Mouse (Mus musculus) forebrain, postnatal 0 days (tissue): ENCODE results near the gene Sec61a2. TPM values are rescaled to one million over a fixed set of nuclear protein-coding genes. Genes with fewer than 3 reads are reported as not detected.
A peak's percentile ranks its signal among the peaks of the same experiment; 100 is the strongest.

ENCODE experiments used
- ATAC-seq: fragments of 200-750 bp; cut with Nextera tagmentation; 2 replicates; pipeline ENCODE4 v1.8.0; 2017; ENCODE audit warnings: mild to moderate bottlenecking, moderate library complexity
- DNase-seq: peaks from one replicate; pipeline ENCODE4 v3.0.0-alpha.2; 2015
- H3K27ac ChIP-seq: fragments of 300-500 bp; sonication (generic); 2 replicates; pipeline ENCODE4 v1.5.1; 2014; ENCODE audit warnings: low read depth, mild to moderate bottlenecking, antibody characterized with exemption, low read length, moderate library complexity, mixed read lengths
- H3K27me3 ChIP-seq: fragments of 300-500 bp; sonication (generic); 2 replicates; pipeline ENCODE4 v1.6.1; 2014; ENCODE audit warnings: mild to moderate bottlenecking, low read length, mixed read lengths; ENCODE audit not compliant: insufficient read depth
- H3K36me3 ChIP-seq: fragments of 300-500 bp; sonication (generic); 2 replicates; pipeline ENCODE4 v1.6.1; 2014; ENCODE audit warnings: mild to moderate bottlenecking, moderate library complexity; ENCODE audit not compliant: insufficient read depth
- H3K4me1 ChIP-seq: fragments of 300-500 bp; sonication (generic); 2 replicates; pipeline ENCODE4 v1.6.1; 2014; ENCODE audit warnings: antibody characterized with exemption; ENCODE audit not compliant: insufficient read depth
- H3K4me2 ChIP-seq: fragments of 300-500 bp; sonication (generic); 2 replicates; pipeline ENCODE4 v1.6.1; 2014; ENCODE audit warnings: low read depth, mild to moderate bottlenecking, moderate library complexity
- H3K4me3 ChIP-seq: fragments of 300-500 bp; sonication (generic); 2 replicates; pipeline ENCODE4 v1.5.1; 2014; ENCODE audit warnings: low read depth, low read length, mixed read lengths
- H3K9ac ChIP-seq: fragments of 300-500 bp; sonication (generic); 2 replicates; pipeline ENCODE4 v1.6.1; 2014; ENCODE audit warnings: mild to moderate bottlenecking
- H3K9me3 ChIP-seq: fragments of 300-500 bp; sonication (generic); 2 replicates; pipeline ENCODE4 v1.6.1; 2016; ENCODE audit warnings: low read length
- CTCF ChIP-seq: sonication (generic); IDR thresholded peaks from 2 replicates; pipeline ENCODE4 v1.5.1; 2016; ENCODE audit warnings: antibody characterized with exemption, control low read depth, low read depth
- WGBS: fragments of 180-500 bp; shearing (Covaris S2); extraction: QIAGEN DNeasy Blood & Tissue Kit; methylation state at CpG from one replicate; pipeline ENCODE4 v1.1.7; 2014; 5-methylcytosine and 5-hydroxymethylcytosine counted together
- polyA plus RNA-seq: library from polyadenylated mRNA; unstranded; fragments of >200 nt; fragmentation: Nextera tagmentation; extraction: Ambion mirVana; gene quantifications from 2 replicates; pipeline ENCODE4 v1.2.1, GENCODE M21; 2015
- total RNA-seq: library from RNA; depleted of rRNA; stranded (reverse); fragments of >200 nt; gene quantifications from 2 replicates; pipeline ENCODE4 v1.2.3, GENCODE M21; 2014

Gene Sec61a2
- total and polyA plus RNA-seq, 2 experiments from 2014 or later, result 94.5 to 109 TPM

- no peak overlapping the region for H3K4me3 ChIP-seq
- no peak overlapping the region for H3K27ac ChIP-seq
- no peak overlapping the region for H3K9ac ChIP-seq
- no peaks in the 10 kb centered on the region for H3K4me1 ChIP-seq
- no peaks in the 10 kb centered on the region for H3K27me3 ChIP-seq
- no peak for ATAC-seq
- no peak for TF ChIP-seq CTCF
- no peak for DNase-seq
- 81% methylated on average over 5 of the region's 5 CpGs for WGBS
- peaks cover 10% of the 10 kb centered on the region for H3K36me3 ChIP-seq
- H3K4me2 ChIP-seq, result no peak overlapping the region
- no peaks in the 10 kb centered on the region for H3K9me3 ChIP-seq
Measured at GRCm38 (mm10) chr2:5851866-5852265, 43.4 kb downstream of the Sec61a2 start.

DNA sequence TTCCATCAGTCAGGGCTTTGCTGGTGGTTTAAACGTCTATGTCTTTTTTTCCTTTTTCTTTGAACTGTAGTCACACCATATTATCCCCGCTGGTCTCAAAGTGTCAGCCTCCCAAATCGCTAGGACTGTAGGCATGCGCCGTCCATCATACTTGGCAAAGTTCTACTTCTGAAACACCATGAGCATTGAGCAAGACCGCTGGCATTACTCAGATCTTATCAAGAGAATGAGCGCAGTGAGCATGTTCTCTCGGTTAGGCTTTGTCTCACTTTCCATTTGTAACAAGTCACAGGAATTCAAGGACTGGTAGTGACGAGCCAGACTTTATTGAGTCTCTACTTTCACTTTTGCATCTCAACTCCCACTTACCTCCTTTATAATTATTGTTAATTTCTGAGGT is 44.1 kb downstream of the Sec61a2 start:
- Histone ChIP-seq H3K9me3 (no peaks in the 10 kb centered on the region), H3K27me3 (no peaks in the 10 kb centered on the region), H3K4me2 (no peak overlapping the region), H3K36me3 (peaks cover 9% of the 10 kb centered on the region), H3K4me1 (no peaks in the 10 kb centered on the region), H3K9ac (no peak overlapping the region), H3K4me3 (no peak overlapping the region), H3K27ac (no peak overlapping the region)
- ATAC-seq (no peak), DNase-seq (no peak)
- WGBS, result 94% methylated on average over 9 of the region's 9 CpGs
- no peak for TF ChIP-seq CTCF

DNA sequence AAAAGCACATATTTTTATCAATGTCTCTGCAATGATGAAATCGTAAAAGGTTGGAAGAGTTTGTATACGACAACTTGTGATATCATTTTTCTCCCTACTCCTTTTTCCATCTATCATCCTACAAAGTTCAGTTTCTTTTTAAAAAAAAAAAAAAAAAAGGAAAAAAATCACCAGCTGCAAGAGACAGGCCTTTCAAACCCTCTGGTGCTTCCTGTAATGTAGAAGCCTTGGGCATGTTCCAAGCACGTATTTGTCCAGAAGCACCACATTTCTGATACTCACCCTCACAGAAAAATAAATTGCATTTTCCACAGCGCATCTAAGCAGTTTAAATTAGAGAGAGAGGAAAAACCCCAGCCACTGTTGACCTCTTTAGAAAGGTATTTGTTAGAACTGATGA is 49.4 kb downstream of the Sec61a2 start:
- whole genome bisulfite sequencing, result 24% methylated on average over 4 of the region's 4 CpGs
- Histone ChIP-seq H3K4me3 (peak overlapping the region; percentile 73), H3K4me1 (no peaks in the 10 kb centered on the region), H3K27ac (no peak overlapping the region; the same call in 1 of the 2 replicates), H3K9me3 (no peaks in the 10 kb centered on the region), H3K36me3 (peaks cover 14% of the 10 kb centered on the region), H3K9ac (peak overlapping the region; percentile 64), H3K4me2 (peak overlapping the region; percentile 67), H3K27me3 (no peaks in the 10 kb centered on the region)
- ATAC-seq, result no peak
- TF ChIP-seq CTCF, result no peak
- DNase-seq, result no peak

- Histone ChIP-seq H3K9me3 (no peaks in the 10 kb centered on the region), H3K4me2 (peak within 1 kb of the TSS; percentile 67), H3K27me3 (no peaks in the 10 kb centered on the region), H3K27ac (peak within 1 kb of the TSS; percentile 92), H3K4me1 (no peaks in the 10 kb centered on the region), H3K36me3 (peaks cover 19% of the 10 kb centered on the region), H3K9ac (peak within 1 kb of the TSS; percentile 64), H3K4me3 (peak within 1 kb of the TSS; percentile 73)
- peak; percentile 97 for DNase-seq
- peak; percentile 89 for TF ChIP-seq CTCF
- ATAC-seq, result peak; percentile 98
- 2% methylated on average over 53 of the region's 53 CpGs for WGBS
Measured at GRCm38 (mm10) chr2:5844873-5845631, 50.2 kb downstream of the Sec61a2 start, which contains the start of the genes Nudt5 and Cdc123. Nudt5 (plus strand) TSS chr2:5845019. Cdc123 (minus strand) TSS chr2:5845164.

DNA sequence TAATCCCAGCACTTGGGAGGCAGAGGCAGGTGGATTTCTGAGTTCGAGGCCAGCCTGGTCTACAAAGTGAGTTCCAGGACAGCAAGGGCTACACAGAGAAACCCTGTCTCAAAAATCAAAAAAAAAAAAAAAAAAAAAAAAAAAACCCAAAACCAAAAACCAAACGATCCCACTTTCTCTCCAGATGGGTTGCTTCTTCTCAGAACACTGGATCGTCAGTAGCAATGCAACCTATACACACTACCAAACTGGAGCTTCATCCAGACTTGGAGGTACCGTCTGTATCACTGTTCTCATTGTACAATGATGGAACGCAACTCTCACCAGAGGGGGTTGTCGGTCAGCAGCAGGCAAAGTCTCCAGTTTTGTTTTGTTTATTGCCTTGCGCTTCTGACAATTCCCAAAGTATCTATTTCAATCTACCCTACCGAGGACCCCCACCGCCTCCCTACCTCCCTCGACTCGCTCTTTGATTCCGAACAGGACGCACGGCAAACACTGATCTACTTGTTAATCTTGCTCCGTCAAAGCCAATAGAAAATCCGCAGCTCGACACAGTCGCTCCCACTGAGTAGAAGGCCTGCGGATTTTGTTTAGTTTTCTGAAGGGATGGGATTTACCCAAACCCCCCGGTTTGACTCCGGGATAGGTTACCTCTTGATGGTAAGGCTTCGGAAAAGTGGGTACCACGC is 50.9 kb downstream of the Sec61a2 start:
- ATAC-seq, result peak; percentile 36
- H3K27me3 ChIP-seq, result no peaks in the 10 kb centered on the region
- no peaks in the 10 kb centered on the region for H3K9me3 ChIP-seq
- TF ChIP-seq CTCF, result no peak
- peaks cover 26% of the 10 kb centered on the region for H3K36me3 ChIP-seq
- H3K4me3 ChIP-seq, result peak overlapping the region; percentile 73
- WGBS, result 4% methylated on average over 23 of the region's 23 CpGs
- H3K9ac ChIP-seq, result peak overlapping the region; percentile 64
- DNase-seq, result no peak
- peak overlapping the region; percentile 67 for H3K4me2 ChIP-seq
- peak overlapping the region; percentile 92 for H3K27ac ChIP-seq
- no peaks in the 10 kb centered on the region for H3K4me1 ChIP-seq

DNA sequence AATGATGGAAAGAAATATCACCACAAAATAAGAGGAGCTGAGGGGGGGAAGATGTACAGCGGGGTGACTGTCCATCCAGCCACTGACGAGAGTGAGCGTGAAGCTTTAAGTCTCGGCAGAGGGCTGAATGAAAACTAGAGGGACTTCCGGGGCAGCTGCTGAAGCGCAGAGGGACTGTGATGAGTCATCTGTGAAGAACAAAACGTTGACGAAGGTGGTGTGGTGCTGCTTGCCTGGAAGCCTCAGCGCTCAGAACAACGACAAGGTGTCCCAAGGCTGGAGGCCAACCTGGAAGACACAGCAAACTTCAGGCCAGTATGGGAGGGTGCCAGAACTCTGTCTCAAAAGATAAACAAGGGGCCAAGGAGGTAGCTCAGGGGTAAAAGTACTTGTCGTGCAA is 54.4 kb downstream of the Sec61a2 start:
- no peak for TF ChIP-seq CTCF
- ATAC-seq, result no peak

More for the DNA sequence above, 54.4 kb downstream of the Sec61a2 start:
- no peak for DNase-seq
- Histone ChIP-seq H3K27me3 (no peaks in the 10 kb centered on the region), H3K4me2 (no peak overlapping the region), H3K4me1 (no peaks in the 10 kb centered on the region), H3K4me3 (no peak overlapping the region), H3K9ac (no peak overlapping the region), H3K9me3 (no peaks in the 10 kb centered on the region), H3K27ac (no peak overlapping the region), H3K36me3 (peaks cover 49% of the 10 kb centered on the region)
- WGBS, result 97% methylated on average over 11 of the region's 11 CpGs
